ENCODE assay signal across 29 mouse cellular contexts in genomic region chr4:132373820-132374219, GRCm38 (mm10).
"Had no signal": no experiment of that assay in that cellular context is flagged by ENCODE, and none has a peak within 500 bp of the region (broad histone marks: within the 10 kb centered on the region; RNA-seq: fewer than 3 reads in every experiment).

No protein-coding gene starts in this region.

- H3K4me1 ChIP-seq: embryonic facial prominence, embryonic 10.5 days; embryonic facial prominence, embryonic 12.5 days; embryonic facial prominence, embryonic 13.5 days; embryonic facial prominence, embryonic 15.5 days; forebrain, embryonic 10.5 days; forebrain, embryonic 12.5 days; forebrain, embryonic 13.5 days; forebrain, embryonic 15.5 days had no signal

- H3K4me3 ChIP-seq: embryonic facial prominence, embryonic 10.5 days; embryonic facial prominence, embryonic 12.5 days; embryonic facial prominence, embryonic 13.5 days; embryonic facial prominence, embryonic 15.5 days; erythroblast, embryonic 14.5 days; forebrain, embryonic 10.5 days; forebrain, embryonic 12.5 days; forebrain, embryonic 13.5 days; forebrain, embryonic 15.5 days; gastrocnemius, adult 2 months; heart, adult 2 months had no signal

- H3K9me3 ChIP-seq: embryonic facial prominence, embryonic 10.5 days; embryonic facial prominence, embryonic 12.5 days; embryonic facial prominence, embryonic 13.5 days; embryonic facial prominence, embryonic 15.5 days; forebrain, embryonic 10.5 days; forebrain, embryonic 12.5 days; forebrain, embryonic 13.5 days; forebrain, embryonic 15.5 days had no signal

- H3K27me3 ChIP-seq: embryonic facial prominence, embryonic 12.5 days; embryonic facial prominence, embryonic 13.5 days; embryonic facial prominence, embryonic 15.5 days; forebrain, embryonic 12.5 days; forebrain, embryonic 13.5 days; forebrain, embryonic 15.5 days had no signal

- DNase-seq: cerebellum, adult 2 months; cerebellum, adult 8-10 months; cerebellum, adult 9-10 months; cerebellum, adult 9-11 months; cerebellum, postnatal 10 days; cerebellum, postnatal 14 days; cerebellum, postnatal 25 days; cerebellum, postnatal 36 days; embryo, embryonic 11 days; forebrain, postnatal 0 days; gastrocnemius, adult 2 months; gastrocnemius, postnatal 10 days; gastrocnemius, postnatal 14 days; gastrocnemius, postnatal 25 days; gastrocnemius, postnatal 36 days; heart, adult 11 months; heart, adult 18-20 months; heart, adult 2 months had no signal

- H3K27ac ChIP-seq: embryonic facial prominence, embryonic 10.5 days; embryonic facial prominence, embryonic 12.5 days; embryonic facial prominence, embryonic 13.5 days; embryonic facial prominence, embryonic 15.5 days; forebrain, embryonic 10.5 days; forebrain, embryonic 12.5 days; forebrain, embryonic 13.5 days; forebrain, embryonic 15.5 days; gastrocnemius, adult 2 months; heart, adult 2 months had no signal

- ATAC-seq: forebrain, embryonic 13.5 days; forebrain, embryonic 14.5 days; forebrain, embryonic 15.5 days; forebrain, embryonic 16.5 days; forebrain, postnatal 0 days had no signal

- H3K4me2 ChIP-seq: embryonic facial prominence, embryonic 12.5 days; embryonic facial prominence, embryonic 13.5 days; embryonic facial prominence, embryonic 15.5 days; forebrain, embryonic 12.5 days; forebrain, embryonic 13.5 days; forebrain, embryonic 15.5 days had no signal

- H3K9ac ChIP-seq: embryonic facial prominence, embryonic 12.5 days; embryonic facial prominence, embryonic 13.5 days; embryonic facial prominence, embryonic 15.5 days; forebrain, embryonic 12.5 days; forebrain, embryonic 13.5 days; forebrain, embryonic 15.5 days; forebrain, postnatal 0 days had no signal
